Mouse (Mus musculus) natural killer cell, adult 2 months (primary cell): ENCODE measurements around the gene Elmo1.

Experiments used
- DNase-seq, 2 experiments: peaks; one replicate each; pipeline ENCODE4 v3.0.0; 2022; ENCODE audit warnings: low spot score in 2 of 2

The Elmo1 gene

GRCm38 (mm10) chr13:20467381-20467780 is 377.0 kb downstream of the Elmo1 start:
- no peak for DNase-seq

GRCm38 (mm10) chr13:20471732-20472131 is 381.3 kb downstream of the Elmo1 start:
- peak in 1 of 2 experiments; percentile 42 for DNase-seq

GRCm38 (mm10) chr13:20472301-20472831 is 382.0 kb downstream of the Elmo1 start:
- no peak for DNase-seq

- no peak for DNase-seq
These were observed 382.6 kb downstream of the Elmo1 start for GRCm38 (mm10) chr13:20472891-20473539.

GRCm38 (mm10) chr13:20473641-20474078 is 383.3 kb downstream of the Elmo1 start:
- DNase-seq: no peak

GRCm38 (mm10) chr13:20474600-20474999 is 384.2 kb downstream of the Elmo1 start:
- DNase-seq: no peak

GRCm38 (mm10) chr13:20481805-20482204 is 391.4 kb downstream of the Elmo1 start:
- DNase-seq: peak in 1 of 2 experiments; percentile 3

- no peak for DNase-seq
These were observed 398.7 kb downstream of the Elmo1 start for GRCm38 (mm10) chr13:20489110-20489509.

GRCm38 (mm10) chr13:20489698-20490417 is 399.5 kb downstream of the Elmo1 start:
- DNase-seq: peak; percentile 5 to 8

- no peak for DNase-seq
These were observed 400.6 kb downstream of the Elmo1 start for GRCm38 (mm10) chr13:20490860-20491594.

GRCm38 (mm10) chr13:20491666-20492065 is 401.3 kb downstream of the Elmo1 start:
- DNase-seq: no peak

GRCm38 (mm10) chr13:20494047-20494739 is 403.8 kb downstream of the Elmo1 start:
- DNase-seq: no peak

GRCm38 (mm10) chr13:20501923-20502322 is 411.5 kb downstream of the Elmo1 start:
- DNase-seq: no peak

- DNase-seq: no peak
These were observed 413.0 kb downstream of the Elmo1 start for GRCm38 (mm10) chr13:20503371-20503770.

GRCm38 (mm10) chr13:20507381-20508129 is 417.2 kb downstream of the Elmo1 start:
- no peak for DNase-seq

GRCm38 (mm10) chr13:20511026-20511425 is 420.6 kb downstream of the Elmo1 start:
- DNase-seq: no peak

GRCm38 (mm10) chr13:20512317-20513240 is 422.2 kb downstream of the Elmo1 start:
- DNase-seq: no peak

- no peak for DNase-seq
These were observed 424.3 kb downstream of the Elmo1 start for GRCm38 (mm10) chr13:20514721-20515120.

GRCm38 (mm10) chr13:20516096-20516495 is 425.7 kb downstream of the Elmo1 start:
- no peak for DNase-seq

- DNase-seq: no peak
These were observed 427.3 kb downstream of the Elmo1 start for GRCm38 (mm10) chr13:20517702-20518101.
